In the genomic region with DNA sequence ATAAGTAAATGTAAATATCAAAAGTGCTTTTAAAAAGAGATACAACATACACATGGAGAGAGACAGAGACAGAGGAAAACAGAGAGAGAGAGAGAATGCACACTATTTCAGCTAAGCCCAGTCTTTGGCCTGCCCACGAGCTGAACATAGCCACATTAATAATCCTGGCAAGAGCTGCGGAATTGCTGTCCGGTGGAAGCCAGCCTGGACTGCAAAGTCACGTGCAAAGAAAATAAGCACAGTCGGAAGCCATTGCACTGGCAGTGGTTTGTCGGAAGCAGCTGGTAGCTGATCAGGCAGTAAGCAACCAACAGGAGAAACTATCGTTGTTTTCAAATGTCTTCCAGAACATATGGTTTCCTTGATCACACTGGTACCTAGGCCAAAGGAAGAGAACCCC, we compare ENCODE assay signal across 22 mouse cellular contexts. TPM values are rescaled to one million over a fixed set of nuclear protein-coding genes. Genes with fewer than 3 reads are reported as not detected.
DNase-seq lines count a peak whose midpoint lies in the region; ATAC-seq and TF ChIP-seq lines count a peak whose summit lies in the region.
"Had no signal": no experiment of that assay in that cellular context is flagged by ENCODE, and none has a peak within 500 bp of the region (broad histone marks: within the 10 kb centered on the region; RNA-seq: fewer than 3 reads in every experiment).

No protein-coding gene starts in this region.

- no peak for TF ChIP-seq CTCF in heart, adult 2 months (IDR thresholded peaks at IDR 0.05)
- TF ChIP-seq CTCF in hindbrain, postnatal 0 days (IDR thresholded peaks at IDR 0.05; ENCODE audit: low read depth): no peak
- no peak for TF ChIP-seq CTCF in midbrain, postnatal 0 days (IDR thresholded peaks at IDR 0.05)

- no peaks in the 10 kb centered on the region for H3K4me1 ChIP-seq in heart, adult 2 months (ENCODE audit: control insufficient read depth, insufficient read depth, low read length)
- no peaks in the 10 kb centered on the region for H3K4me1 ChIP-seq in hindbrain, postnatal 0 days (ENCODE audit: insufficient read depth, low read length)
- peaks cover 3% of the 10 kb centered on the region; the same call in 1 of the 2 replicates for H3K4me1 ChIP-seq in hindbrain, embryonic 12.5 days
- no peaks in the 10 kb centered on the region for H3K4me1 ChIP-seq in midbrain, postnatal 0 days (ENCODE audit: insufficient read depth, low read length)
- no peaks in the 10 kb centered on the region for H3K4me1 ChIP-seq in midbrain, embryonic 14.5 days (ENCODE audit: control insufficient read depth, insufficient read depth, low read length)
- H3K4me1 ChIP-seq: forebrain, embryonic 13.5 days had no signal

- H3K4me3 ChIP-seq in heart, adult 2 months: no peak overlapping the region
- no peak overlapping the region for H3K4me3 ChIP-seq in hindbrain, postnatal 0 days (ENCODE audit: low read length)
- H3K4me3 ChIP-seq in hindbrain, embryonic 12.5 days: no peak overlapping the region
- no peak overlapping the region for H3K4me3 ChIP-seq in midbrain, postnatal 0 days (ENCODE audit: low read depth, low read length)
- H3K4me3 ChIP-seq in midbrain, embryonic 14.5 days (replicated peaks; ENCODE audit: low read depth, low read length): no peak overlapping the region
- H3K4me3 ChIP-seq: embryonic facial prominence, embryonic 10.5 days; forebrain, embryonic 13.5 days; heart, embryonic 15.5 days had no signal

- no peaks in the 10 kb centered on the region for H3K9me3 ChIP-seq in hindbrain, postnatal 0 days (ENCODE audit: low read length)
- H3K9me3 ChIP-seq in hindbrain, embryonic 12.5 days (replicated peaks): no peaks in the 10 kb centered on the region
- no peaks in the 10 kb centered on the region for H3K9me3 ChIP-seq in midbrain, postnatal 0 days (ENCODE audit: low read length)
- no peaks in the 10 kb centered on the region for H3K9me3 ChIP-seq in midbrain, embryonic 14.5 days (ENCODE audit: control insufficient read depth, low read length)
- H3K9me3 ChIP-seq: embryonic facial prominence, embryonic 10.5 days; forebrain, embryonic 13.5 days; heart, embryonic 15.5 days had no signal

- TF ChIP-seq EP300 in heart, adult 2 months (IDR thresholded peaks at IDR 0.05; ENCODE audit: insufficient read depth, low read depth, low read length): no peak

- no peaks in the 10 kb centered on the region for H3K79me2 ChIP-seq in heart, adult 2 months (replicated peaks; ENCODE audit: control insufficient read depth, insufficient read depth, low read length)

- H3K9ac ChIP-seq in heart, adult 2 months (ENCODE audit: low read depth, low read length): no peak overlapping the region
- H3K9ac ChIP-seq in hindbrain, postnatal 0 days (replicated peaks; ENCODE audit: low read length): no peak overlapping the region
- H3K9ac ChIP-seq in hindbrain, embryonic 12.5 days: no peak overlapping the region
- H3K9ac ChIP-seq in midbrain, postnatal 0 days (replicated peaks; ENCODE audit: low read length, poor library complexity, severe bottlenecking): no peak overlapping the region
- no peak overlapping the region for H3K9ac ChIP-seq in midbrain, embryonic 14.5 days (replicated peaks; ENCODE audit: low read length)
- H3K9ac ChIP-seq: forebrain, embryonic 13.5 days; forebrain, postnatal 0 days; heart, embryonic 15.5 days had no signal

- no peak overlapping the region for H3K27ac ChIP-seq in heart, adult 2 months
- no peak overlapping the region for H3K27ac ChIP-seq in hindbrain, postnatal 0 days
- no peak overlapping the region for H3K27ac ChIP-seq in hindbrain, embryonic 12.5 days
- no peak overlapping the region for H3K27ac ChIP-seq in midbrain, postnatal 0 days (ENCODE audit: low read depth, low read length)
- no peak overlapping the region for H3K27ac ChIP-seq in midbrain, embryonic 14.5 days (replicated peaks; ENCODE audit: low read depth, low read length)
- H3K27ac ChIP-seq: embryonic facial prominence, embryonic 10.5 days; forebrain, embryonic 13.5 days; heart, embryonic 15.5 days had no signal

- intact Hi-C loops in heart, adult 2 months (cut with DNase I): no loop called here

- ATAC-seq in hindbrain, postnatal 0 days: peak; percentile 68
- no peak for ATAC-seq in hindbrain, embryonic 12.5 days (ENCODE audit: low FRiP score)
- ATAC-seq in midbrain, postnatal 0 days (ENCODE audit: low FRiP score): no peak
- no peak for ATAC-seq in midbrain, embryonic 14.5 days (ENCODE audit: low FRiP score, low TSS enrichment)
- ATAC-seq: activated CD4-positive, CD25-positive, alpha-beta regulatory T cell, adult 4 months; forebrain, embryonic 13.5 days; forebrain, postnatal 0 days; intestine, embryonic 16.5 days; Patski had no signal

- no peaks in the 10 kb centered on the region for H3K36me3 ChIP-seq in heart, adult 2 months (ENCODE audit: control insufficient read depth, insufficient read depth, low read length)
- no peaks in the 10 kb centered on the region for H3K36me3 ChIP-seq in hindbrain, postnatal 0 days (ENCODE audit: insufficient read depth, low read length)
- H3K36me3 ChIP-seq in hindbrain, embryonic 12.5 days: no peaks in the 10 kb centered on the region
- H3K36me3 ChIP-seq in midbrain, postnatal 0 days (ENCODE audit: insufficient read depth, low read length): no peaks in the 10 kb centered on the region
- no peaks in the 10 kb centered on the region for H3K36me3 ChIP-seq in midbrain, embryonic 14.5 days (ENCODE audit: control insufficient read depth, insufficient read depth, low read length)
- H3K36me3 ChIP-seq: embryonic facial prominence, embryonic 10.5 days; heart, embryonic 15.5 days had no signal

- no peak overlapping the region for H3K4me2 ChIP-seq in hindbrain, postnatal 0 days (ENCODE audit: low read depth, low read length)
- no peak overlapping the region for H3K4me2 ChIP-seq in hindbrain, embryonic 12.5 days (replicated peaks)
- H3K4me2 ChIP-seq in midbrain, postnatal 0 days (ENCODE audit: low read depth, low read length, poor library complexity, severe bottlenecking): no peak overlapping the region
- H3K4me2 ChIP-seq in midbrain, embryonic 14.5 days (ENCODE audit: low read length): no peak overlapping the region
- H3K4me2 ChIP-seq: forebrain, embryonic 13.5 days; heart, embryonic 11.5 days; heart, embryonic 15.5 days had no signal

- no peak for TF ChIP-seq POLR2A in heart, adult 2 months (IDR thresholded peaks at IDR 0.05; ENCODE audit: insufficient read depth, low read depth, low read length)

- H3K27me3 ChIP-seq in heart, adult 2 months (ENCODE audit: control insufficient read depth, insufficient read depth, low read length): no peaks in the 10 kb centered on the region
- peaks cover 40% of the 10 kb centered on the region for H3K27me3 ChIP-seq in hindbrain, postnatal 0 days (ENCODE audit: insufficient read depth, low read length)
- peaks cover 71% of the 10 kb centered on the region for H3K27me3 ChIP-seq in hindbrain, embryonic 12.5 days
- peaks cover 50% of the 10 kb centered on the region for H3K27me3 ChIP-seq in midbrain, postnatal 0 days (ENCODE audit: insufficient read depth, low read length)
- H3K27me3 ChIP-seq in midbrain, embryonic 14.5 days (ENCODE audit: control insufficient read depth, insufficient read depth, low read length): peaks cover 62% of the 10 kb centered on the region
- H3K27me3 ChIP-seq: Patski had no signal

- peak; percentile 76 for DNase-seq in heart, adult 11 months
- DNase-seq in heart, adult 2 months: no peak
- peak; percentile 70 for DNase-seq in hindbrain, postnatal 0 days (ENCODE audit: low spot score)
- peak; percentile 61 for DNase-seq in midbrain, postnatal 0 days (ENCODE audit: low spot score)
- no peak for DNase-seq in midbrain, embryonic 14.5 days
- DNase-seq: adrenal gland, adult 2 months; adrenal gland, postnatal 25 days; cerebellum, adult 8-10 months; forebrain, postnatal 0 days; gastrocnemius, postnatal 14 days; heart, postnatal 14 days had no signal

- WGBS in heart, adult 2 months: 63% methylated on average over 7 of the region's 7 CpGs
- WGBS in hindbrain, postnatal 0 days: 22% methylated on average over 7 of the region's 7 CpGs
- 62% methylated on average over 7 of the region's 7 CpGs for WGBS in hindbrain, embryonic 12.5 days
- 58% methylated on average over 7 of the region's 7 CpGs for WGBS in midbrain, postnatal 0 days
- WGBS in midbrain, embryonic 14.5 days: 62% methylated on average over 7 of the region's 7 CpGs

RNA-seq across cellular contexts. Expression of gene Lhx4, which starts 6.1 kb away (rescaled TPM):
- not detected for total RNA-seq in heart, adult 2 months (2021)
- polyA plus RNA-seq in heart, adult 2 months (2012; rRNA removed): not detected in 2 replicates
- total RNA-seq in hindbrain, postnatal 0 days (2014; rRNA removed): 2.2 and 4.3 TPM in 2 replicates
- 1.6 and 1.8 TPM in 2 replicates for polyA plus RNA-seq in hindbrain, postnatal 0 days (2015; fragmentation: Nextera tagmentation; extraction: Ambion mirVana)
- 8.6 and 9.7 TPM in 2 replicates for polyA plus RNA-seq in hindbrain, embryonic 12.5 days (2016; fragmentation: Nextera tagmentation; extraction: Ambion mirVana)
- 1.5 and 2.7 TPM in 2 replicates for total RNA-seq in midbrain, postnatal 0 days (2014; rRNA removed)
- polyA plus RNA-seq in midbrain, postnatal 0 days (2015; fragmentation: Nextera tagmentation; extraction: Ambion mirVana): 0.99 and 1.1 TPM in 2 replicates
- 1.8 and 3.5 TPM in 2 replicates for polyA plus RNA-seq in midbrain, embryonic 14.5 days (2014; fragmentation: Nextera tagmentation; extraction: Ambion mirVana)
- total RNA-seq: CH12.LX; forebrain, postnatal 0 days; gastrocnemius, adult 18-20 months; gastrocnemius, postnatal 14 days; heart, postnatal 14 days; hematopoietic stem cell, adult 5-6 weeks had no signal
- polyA plus RNA-seq: heart, embryonic 11.5 days; heart, embryonic 15.5 days; Patski had no signal

RNA-seq across cellular contexts. Expression of gene Qsox1, which starts 55.1 kb away (rescaled TPM):
- total RNA-seq in heart, adult 2 months (2021): 10 to 100 TPM; 33.3 to 35.9 TPM
- 45.7 and 48.6 TPM in 2 replicates for polyA plus RNA-seq in heart, adult 2 months (2012; rRNA removed)
- 37.7 and 42.8 TPM in 2 replicates for total RNA-seq in hindbrain, postnatal 0 days (2014; rRNA removed)
- 25.2 and 26.2 TPM in 2 replicates for polyA plus RNA-seq in hindbrain, postnatal 0 days (2015; fragmentation: Nextera tagmentation; extraction: Ambion mirVana)
- 26.6 and 27.6 TPM in 2 replicates for polyA plus RNA-seq in hindbrain, embryonic 12.5 days (2016; fragmentation: Nextera tagmentation; extraction: Ambion mirVana)
- total RNA-seq in midbrain, postnatal 0 days (2014; rRNA removed): 31.7 and 32.7 TPM in 2 replicates
- polyA plus RNA-seq in midbrain, postnatal 0 days (2015; fragmentation: Nextera tagmentation; extraction: Ambion mirVana): 21.3 and 23.0 TPM in 2 replicates
- polyA plus RNA-seq in midbrain, embryonic 14.5 days (2014; fragmentation: Nextera tagmentation; extraction: Ambion mirVana): 7.6 and 11.5 TPM in 2 replicates

Comparison
In these comparisons a context has a peak if more than half of its experiments do, and no peak if none do; other contexts are left out.
1. DNase-seq: peak in heart, adult 11 months (single experiment), hindbrain, postnatal 0 days (single experiment) and midbrain, postnatal 0 days (single experiment); none in heart, adult 2 months (0 of 2) and midbrain, embryonic 14.5 days (single experiment).